Mouse (Mus musculus): Measurements from ENCODE around the gene Map2k2. TPM values are rescaled to one million over a fixed set of nuclear protein-coding genes. Genes with fewer than 3 reads are reported as not detected.
"Not testable (repeated sequence)": the region's sequence is repeated elsewhere in the genome, so short reads cannot be mapped to it uniquely, and the experiment has no call there.

Gene Map2k2
- 119 TPM in 2 replicates for polyA plus RNA-seq (2012; rRNA removed)

- peak; percentile 96 for DNase-seq (ENCODE audit: low spot score)
Measured at GRCm38 (mm10) chr10:81105565-81106112, at the start of gene Map2k2. Map2k2 (plus strand) TSS chr10:81105915.

GRCm38 (mm10) chr10:81057406-81058130 lies 48.1 kb upstream of the Map2k2 start:
- DNase-seq (ENCODE audit: low spot score) = no peak

- no peak for DNase-seq (ENCODE audit: low spot score)
Measured at GRCm38 (mm10) chr10:81058896-81059295, 46.8 kb upstream of the Map2k2 start.

GRCm38 (mm10) chr10:81059603-81060543 lies 45.8 kb upstream of the Map2k2 start, which contains the start of gene Sgta:
Sgta (minus strand) TSS chr10:81060181.
- DNase-seq (ENCODE audit: low spot score) = peak; percentile 80

- DNase-seq (ENCODE audit: low spot score) = no peak
Measured at GRCm38 (mm10) chr10:81062710-81063109, 43.0 kb upstream of the Map2k2 start.

- DNase-seq (ENCODE audit: low spot score) = not testable (repeated sequence)
Measured at GRCm38 (mm10) chr10:81064519-81064918, 41.2 kb upstream of the Map2k2 start.

- no peak for DNase-seq (ENCODE audit: low spot score)
Measured at GRCm38 (mm10) chr10:81068706-81069105, 37.0 kb upstream of the Map2k2 start.

- DNase-seq (ENCODE audit: low spot score) = peak; percentile 80
Measured at GRCm38 (mm10) chr10:81069836-81070235, 35.9 kb upstream of the Map2k2 start, which contains the start of gene Thop1. Thop1 (plus strand) TSS chr10:81070035.

- no peak for DNase-seq (ENCODE audit: low spot score)
Measured at GRCm38 (mm10) chr10:81072290-81072689, 33.4 kb upstream of the Map2k2 start.

- no peak for DNase-seq (ENCODE audit: low spot score)
Measured at GRCm38 (mm10) chr10:81073464-81073863, 32.3 kb upstream of the Map2k2 start.

GRCm38 (mm10) chr10:81075734-81076133 lies 30.0 kb upstream of the Map2k2 start:
- DNase-seq (ENCODE audit: low spot score) = no peak

- DNase-seq (ENCODE audit: low spot score) = no peak
Measured at GRCm38 (mm10) chr10:81076356-81076755, 29.4 kb upstream of the Map2k2 start.

- DNase-seq (ENCODE audit: low spot score) = no peak
Measured at GRCm38 (mm10) chr10:81077916-81078315, 27.8 kb upstream of the Map2k2 start.

- no peak for DNase-seq (ENCODE audit: low spot score)
Measured at GRCm38 (mm10) chr10:81080008-81080655, 25.6 kb upstream of the Map2k2 start.

GRCm38 (mm10) chr10:81082168-81082960 lies 23.4 kb upstream of the Map2k2 start:
- peak; percentile 46 for DNase-seq (ENCODE audit: low spot score)

- DNase-seq (ENCODE audit: low spot score) = no peak
Measured at GRCm38 (mm10) chr10:81087021-81087420, 18.7 kb upstream of the Map2k2 start.

GRCm38 (mm10) chr10:81089216-81089615 lies 16.5 kb upstream of the Map2k2 start:
- DNase-seq (ENCODE audit: low spot score) = no peak

GRCm38 (mm10) chr10:81090621-81091020 lies 15.1 kb upstream of the Map2k2 start:
- no peak for DNase-seq (ENCODE audit: low spot score)

GRCm38 (mm10) chr10:81092465-81093250 lies 13.1 kb upstream of the Map2k2 start:
- DNase-seq (ENCODE audit: low spot score) = no peak
